Mouse (Mus musculus) limb, embryonic 13.5 days (tissue): ENCODE results near the gene Spata13. TPM values are rescaled to one million over a fixed set of nuclear protein-coding genes. Genes with fewer than 3 reads are reported as not detected.

Source experiments
- ATAC-seq: fragments of 200-750 bp; cut with Nextera tagmentation; 2 replicates; pipeline ENCODE4 v1.8.0; 2017; ENCODE audit warnings: low read depth, moderate number of reproducible peaks, moderate TSS enrichment; ENCODE audit not compliant: low FRiP score
- H3K27ac ChIP-seq: fragments of 300-500 bp; sonication (generic); 2 replicates; pipeline ENCODE4 v1.5.1; 2015; ENCODE audit warnings: inconsistent platforms, mild to moderate bottlenecking, moderate library complexity
- H3K27me3 ChIP-seq: fragments of 300-500 bp; sonication (generic); 2 replicates; pipeline ENCODE4 v1.6.1; 2015; ENCODE audit warnings: mild to moderate bottlenecking, inconsistent platforms
- H3K36me3 ChIP-seq: fragments of 300-500 bp; sonication (generic); 2 replicates; pipeline ENCODE4 v1.6.1; 2015; ENCODE audit warnings: inconsistent platforms, mild to moderate bottlenecking, moderate library complexity
- H3K4me1 ChIP-seq: fragments of 300-500 bp; sonication (generic); 2 replicates; pipeline ENCODE4 v1.6.1; 2015; ENCODE audit warnings: inconsistent platforms
- H3K4me2 ChIP-seq: fragments of 300-500 bp; sonication (generic); replicated peaks from 2 replicates; pipeline ENCODE4 v1.6.1; 2015; ENCODE audit warnings: inconsistent platforms, mild to moderate bottlenecking, moderate library complexity
- H3K4me3 ChIP-seq: fragments of 300-500 bp; sonication (generic); 2 replicates; pipeline ENCODE4 v1.5.1; 2015; ENCODE audit warnings: moderate library complexity, mild to moderate bottlenecking, inconsistent platforms
- H3K9ac ChIP-seq: fragments of 300-500 bp; sonication (generic); 2 replicates; pipeline ENCODE4 v1.6.1; 2015; ENCODE audit warnings: mild to moderate bottlenecking, inconsistent platforms
- H3K9me3 ChIP-seq: fragments of 300-500 bp; sonication (generic); 2 replicates; pipeline ENCODE4 v1.6.1; 2016; ENCODE audit warnings: inconsistent platforms
- WGBS: fragments of 180-500 bp; shearing (Covaris S2); methylation state at CpG from one replicate; pipeline ENCODE4 v1.1.7; 2015; 5-methylcytosine and 5-hydroxymethylcytosine counted together
- polyA plus RNA-seq: library from polyadenylated mRNA; unstranded; fragments of >200 nt; fragmentation: Nextera tagmentation; extraction: Ambion mirVana; gene quantifications from 2 replicates; pipeline ENCODE4 v1.2.1, GENCODE M21; 2015

The Spata13 gene
- polyA plus RNA-seq, 1 experiment from 2014 or later = 10.2 TPM

GRCm38 (mm10) chr14:60761801-60762200, 128.0 kb downstream of the Spata13 start:
- 74% methylated on average over 10 of the region's 10 CpGs for WGBS
- no peaks in the 10 kb centered on the region for H3K27me3 ChIP-seq
- H3K9me3 ChIP-seq = no peaks in the 10 kb centered on the region
- peaks cover 4% of the 10 kb centered on the region; the same call in 1 of the 2 replicates for H3K4me1 ChIP-seq
- no peak for ATAC-seq
- no peak overlapping the region for H3K9ac ChIP-seq
- H3K4me3 ChIP-seq = no peak overlapping the region
- H3K4me2 ChIP-seq = no peak overlapping the region
- no peak overlapping the region for H3K27ac ChIP-seq
- H3K36me3 ChIP-seq = peaks cover 22% of the 10 kb centered on the region

- Histone ChIP-seq H3K27ac (no peak overlapping the region), H3K36me3 (peaks cover 17% of the 10 kb centered on the region), H3K27me3 (no peaks in the 10 kb centered on the region), H3K4me2 (no peak overlapping the region), H3K4me3 (no peak overlapping the region), H3K9ac (no peak overlapping the region), H3K9me3 (no peaks in the 10 kb centered on the region), H3K4me1 (peaks cover 9% of the 10 kb centered on the region)
- 48% methylated on average over 7 of the region's 7 CpGs for WGBS
- no peak for ATAC-seq
Observed at GRCm38 (mm10) chr14:60762754-60763153, 129.0 kb downstream of the Spata13 start.

- no peaks in the 10 kb centered on the region for H3K9me3 ChIP-seq
- no peaks in the 10 kb centered on the region for H3K27me3 ChIP-seq
- H3K36me3 ChIP-seq = peaks cover 17% of the 10 kb centered on the region
- WGBS = 76% methylated on average over 5 of the region's 5 CpGs
- ATAC-seq = no peak
- no peak overlapping the region for H3K9ac ChIP-seq
- H3K4me3 ChIP-seq = no peak overlapping the region
- H3K4me2 ChIP-seq = no peak overlapping the region
- no peak overlapping the region for H3K27ac ChIP-seq
- peaks cover 14% of the 10 kb centered on the region for H3K4me1 ChIP-seq
Observed at GRCm38 (mm10) chr14:60763746-60764145, 129.9 kb downstream of the Spata13 start.

GRCm38 (mm10) chr14:60764526-60764925, 130.7 kb downstream of the Spata13 start:
- no peak overlapping the region for H3K4me3 ChIP-seq
- H3K9ac ChIP-seq = no peak overlapping the region
- peaks cover 14% of the 10 kb centered on the region for H3K36me3 ChIP-seq
- 77% methylated on average over 4 of the region's 4 CpGs for WGBS
- no peak overlapping the region for H3K4me2 ChIP-seq
- no peaks in the 10 kb centered on the region for H3K9me3 ChIP-seq
- no peak overlapping the region for H3K27ac ChIP-seq
- H3K27me3 ChIP-seq = no peaks in the 10 kb centered on the region
- ATAC-seq = no peak
- peaks cover 14% of the 10 kb centered on the region for H3K4me1 ChIP-seq

- peaks cover 11% of the 10 kb centered on the region for H3K36me3 ChIP-seq
Observed at GRCm38 (mm10) chr14:60765025-60765424, 131.2 kb downstream of the Spata13 start.

GRCm38 (mm10) chr14:60767884-60768283, 134.1 kb downstream of the Spata13 start, which contains the start of gene C1qtnf9:
C1qtnf9 (plus strand) TSS chr14:60768134.
- Histone ChIP-seq H3K9ac (no peak within 1 kb of the TSS), H3K27me3 (no peaks in the 10 kb centered on the region), H3K4me3 (no peak within 1 kb of the TSS), H3K36me3 (no peaks in the 10 kb centered on the region), H3K4me2 (no peak within 1 kb of the TSS), H3K9me3 (no peaks in the 10 kb centered on the region), H3K4me1 (peaks cover 14% of the 10 kb centered on the region), H3K27ac (no peak within 1 kb of the TSS)
- WGBS = 55% methylated on average over 4 of the region's 4 CpGs
- no peak for ATAC-seq

More at GRCm38 (mm10) chr14:60765025-60765424, 131.2 kb downstream of the Spata13 start:
- Histone ChIP-seq H3K4me3 (no peak overlapping the region), H3K4me2 (no peak overlapping the region), H3K27me3 (no peaks in the 10 kb centered on the region), H3K9me3 (no peaks in the 10 kb centered on the region), H3K27ac (no peak overlapping the region), H3K9ac (no peak overlapping the region), H3K4me1 (peaks cover 14% of the 10 kb centered on the region)
- no peak for ATAC-seq
- 67% methylated on average over 2 of the region's 2 CpGs for WGBS

GRCm38 (mm10) chr14:60769340-60769739, 135.5 kb downstream of the Spata13 start:
- H3K27me3 ChIP-seq = no peaks in the 10 kb centered on the region
- H3K27ac ChIP-seq = no peak overlapping the region
- no peak for ATAC-seq
- peaks cover 10% of the 10 kb centered on the region for H3K4me1 ChIP-seq
- no peak overlapping the region for H3K4me3 ChIP-seq
- H3K9me3 ChIP-seq = no peaks in the 10 kb centered on the region
- H3K4me2 ChIP-seq = no peak overlapping the region
- 38% methylated on average over 6 of the region's 6 CpGs for WGBS
- H3K9ac ChIP-seq = no peak overlapping the region
- no peaks in the 10 kb centered on the region for H3K36me3 ChIP-seq

GRCm38 (mm10) chr14:60770594-60770993, 136.8 kb downstream of the Spata13 start:
- Histone ChIP-seq H3K4me3 (no peak overlapping the region), H3K36me3 (no peaks in the 10 kb centered on the region), H3K4me1 (peaks cover 10% of the 10 kb centered on the region), H3K4me2 (peak overlapping the region; percentile 61; the same call in 1 of the 2 replicates), H3K9me3 (no peaks in the 10 kb centered on the region), H3K27ac (no peak overlapping the region), H3K9ac (no peak overlapping the region), H3K27me3 (no peaks in the 10 kb centered on the region)
- 66% methylated on average over 6 of the region's 6 CpGs for WGBS
- no peak for ATAC-seq

GRCm38 (mm10) chr14:60771057-60771456, 137.3 kb downstream of the Spata13 start:
- Histone ChIP-seq H3K4me2 (peak overlapping the region; percentile 61), H3K27me3 (no peaks in the 10 kb centered on the region), H3K9me3 (no peaks in the 10 kb centered on the region), H3K36me3 (no peaks in the 10 kb centered on the region), H3K4me1 (peaks cover 10% of the 10 kb centered on the region), H3K27ac (no peak overlapping the region), H3K4me3 (peak overlapping the region; percentile 36), H3K9ac (0 out of 2 replicates have a peak overlapping the region, but pooled peaks have one; percentile 35)
- ATAC-seq = peak; percentile 61
- WGBS = 7% methylated on average over 8 of the region's 8 CpGs

- Histone ChIP-seq H3K27ac (no peak overlapping the region), H3K9me3 (no peaks in the 10 kb centered on the region), H3K4me3 (no peak overlapping the region), H3K36me3 (no peaks in the 10 kb centered on the region), H3K9ac (no peak overlapping the region), H3K4me1 (no peaks in the 10 kb centered on the region; the same call in 1 of the 2 replicates), H3K4me2 (no peak overlapping the region), H3K27me3 (no peaks in the 10 kb centered on the region)
- ATAC-seq = no peak
- 81% methylated on average over 2 of the region's 2 CpGs for WGBS
Observed at GRCm38 (mm10) chr14:60773476-60773875, 139.7 kb downstream of the Spata13 start.

GRCm38 (mm10) chr14:60776521-60776920, 142.7 kb downstream of the Spata13 start:
- Histone ChIP-seq H3K4me2 (no peak overlapping the region), H3K27me3 (0 out of 2 replicates have a peak, but pooled peaks cover 2% of the 10 kb centered on the region), H3K9me3 (no peaks in the 10 kb centered on the region), H3K36me3 (no peaks in the 10 kb centered on the region), H3K27ac (no peak overlapping the region), H3K4me3 (no peak overlapping the region), H3K4me1 (no peaks in the 10 kb centered on the region), H3K9ac (no peak overlapping the region)
- 88% methylated on average over 8 of the region's 8 CpGs for WGBS
- ATAC-seq = no peak

- Histone ChIP-seq H3K27me3 (0 out of 2 replicates have a peak, but pooled peaks cover 6% of the 10 kb centered on the region), H3K4me3 (no peak overlapping the region), H3K36me3 (no peaks in the 10 kb centered on the region), H3K27ac (no peak overlapping the region), H3K4me1 (no peaks in the 10 kb centered on the region), H3K9ac (no peak overlapping the region), H3K9me3 (no peaks in the 10 kb centered on the region), H3K4me2 (no peak overlapping the region)
- 78% methylated on average over 5 of the region's 5 CpGs for WGBS
- no peak for ATAC-seq
Observed at GRCm38 (mm10) chr14:60777485-60777919, 143.7 kb downstream of the Spata13 start.

GRCm38 (mm10) chr14:60779198-60779597, 145.4 kb downstream of the Spata13 start:
- no peak overlapping the region for H3K4me2 ChIP-seq
- ATAC-seq = no peak
- H3K4me3 ChIP-seq = no peak overlapping the region
- H3K9me3 ChIP-seq = no peaks in the 10 kb centered on the region
- no peaks in the 10 kb centered on the region for H3K36me3 ChIP-seq
- no peak overlapping the region for H3K27ac ChIP-seq
- H3K9ac ChIP-seq = no peak overlapping the region
- whole genome bisulfite sequencing = 87% methylated on average over 7 of the region's 7 CpGs
- H3K27me3 ChIP-seq = peaks cover 19% of the 10 kb centered on the region
- no peaks in the 10 kb centered on the region for H3K4me1 ChIP-seq
